Mouse (Mus musculus): ENCODE measurements at regions not wholly inside any gene's neighbourhood (a gene's known extent, or its start where the extent isn't known, plus 50 kb on each side); places are given as distances from the start of the nearest gene placed in this dataset.

- Histone ChIP-seq H3K36me3 (no peaks in the 10 kb centered on the region), H3K4me1 (replicated peaks) (peaks cover 23% of the 10 kb centered on the region), H3K4me2 (no peak overlapping the region), H3K9me3 (no peaks in the 10 kb centered on the region), H3K4me3 (no peak overlapping the region), H3K9ac (no peak overlapping the region), H3K27me3 (no peaks in the 10 kb centered on the region), H3K27ac (replicated peaks) (no peak overlapping the region)
- no peak for ATAC-seq (ENCODE audit: low FRiP score, low read depth)
- 43% methylated on average over 3 of the region's 3 CpGs for WGBS
Measured at GRCm38 (mm10) chr17:85877426-85877825, 189.4 kb upstream of the Six2 start.

DNA sequence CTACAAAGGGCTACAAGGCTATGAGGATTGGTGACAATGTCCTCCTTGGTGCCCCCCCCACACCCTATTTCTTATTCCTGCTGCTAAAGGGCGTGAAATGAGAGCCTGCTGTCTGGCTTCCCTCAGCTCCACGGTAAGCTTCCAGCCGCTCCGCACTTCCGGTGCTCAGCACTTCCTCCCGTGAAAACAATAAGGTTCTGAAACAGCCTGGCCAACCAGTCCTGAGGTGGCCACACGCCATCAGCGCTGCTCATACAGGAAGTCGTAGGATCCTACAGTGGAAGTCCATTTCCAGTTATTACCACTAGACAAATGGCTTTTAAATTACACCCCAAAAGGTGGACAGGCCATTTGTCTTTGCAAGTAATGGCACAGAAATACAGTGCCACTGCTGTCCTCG is 188.8 kb upstream of the Six2 start:
- 39% methylated on average over 10 of the region's 10 CpGs for WGBS
- H3K27me3 ChIP-seq, result no peaks in the 10 kb centered on the region
- no peak overlapping the region for H3K4me2 ChIP-seq
- ATAC-seq (ENCODE audit: low FRiP score, low read depth), result no peak
- H3K4me1 ChIP-seq (replicated peaks), result peaks cover 23% of the 10 kb centered on the region
- H3K4me3 ChIP-seq, result no peak overlapping the region
- no peaks in the 10 kb centered on the region for H3K36me3 ChIP-seq
- no peak overlapping the region for H3K27ac ChIP-seq (replicated peaks)
- H3K9me3 ChIP-seq, result no peaks in the 10 kb centered on the region
- no peak overlapping the region for H3K9ac ChIP-seq

GRCm38 (mm10) chr17:85873853-85874586 is 185.9 kb upstream of the Six2 start:
- H3K4me3 ChIP-seq, result no peak overlapping the region
- peak; percentile 69; the same call in 1 of the 2 replicates for ATAC-seq (ENCODE audit: low FRiP score, low read depth)
- WGBS, result 14% methylated on average over 13 of the region's 13 CpGs
- peak overlapping the region; percentile 44 for H3K4me2 ChIP-seq
- no peaks in the 10 kb centered on the region for H3K36me3 ChIP-seq
- 0 out of 2 replicates have a peak overlapping the region, but pooled peaks have one; percentile 44 for H3K27ac ChIP-seq (replicated peaks)
- no peaks in the 10 kb centered on the region for H3K27me3 ChIP-seq
- H3K4me1 ChIP-seq (replicated peaks), result peaks cover 23% of the 10 kb centered on the region
- H3K9ac ChIP-seq, result no peak overlapping the region
- H3K9me3 ChIP-seq, result no peaks in the 10 kb centered on the region

- H3K9me3 ChIP-seq, result no peaks in the 10 kb centered on the region
Measured at GRCm38 (mm10) chr17:85872903-85873413, 184.9 kb upstream of the Six2 start.

GRCm38 (mm10) chr17:85870406-85870805 is 182.3 kb upstream of the Six2 start:
- WGBS, result 70% methylated on average over 8 of the region's 8 CpGs
- ATAC-seq (ENCODE audit: low FRiP score, low read depth), result no peak
- no peak overlapping the region for H3K4me3 ChIP-seq

More at GRCm38 (mm10) chr17:85872903-85873413, 184.9 kb upstream of the Six2 start:
- no peak overlapping the region for H3K9ac ChIP-seq
- H3K36me3 ChIP-seq, result no peaks in the 10 kb centered on the region
- no peaks in the 10 kb centered on the region for H3K27me3 ChIP-seq
- WGBS, result 66% methylated on average over 6 of the region's 6 CpGs
- peaks cover 23% of the 10 kb centered on the region for H3K4me1 ChIP-seq (replicated peaks)
- no peak for ATAC-seq (ENCODE audit: low FRiP score, low read depth)
- no peak overlapping the region for H3K4me2 ChIP-seq
- no peak overlapping the region for H3K27ac ChIP-seq (replicated peaks)
- H3K4me3 ChIP-seq, result no peak overlapping the region

DNA sequence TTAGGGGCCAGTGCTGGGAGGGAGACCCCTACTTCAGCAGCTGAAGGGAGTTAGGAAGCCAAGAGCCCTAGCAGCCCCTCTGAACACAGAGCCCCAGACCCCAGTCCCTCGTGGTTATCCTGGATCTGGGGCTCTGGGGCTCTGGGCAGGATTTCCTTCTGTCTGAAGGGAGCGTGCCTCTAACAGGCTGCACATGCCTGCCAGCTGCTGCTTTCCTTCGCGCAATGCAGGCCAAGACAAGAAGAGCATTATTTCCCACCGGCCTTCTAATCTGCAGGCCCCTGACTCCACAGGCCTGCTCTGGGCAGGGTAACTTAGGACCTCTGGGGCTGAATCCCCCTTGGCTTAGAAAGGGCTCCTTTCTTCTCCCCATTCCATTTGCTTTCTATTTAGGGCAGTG is 181.1 kb upstream of the Six2 start:
- Histone ChIP-seq H3K27ac (replicated peaks) (no peak overlapping the region), H3K4me3 (no peak overlapping the region)

More at GRCm38 (mm10) chr17:85870406-85870805, 182.3 kb upstream of the Six2 start:
- no peaks in the 10 kb centered on the region for H3K36me3 ChIP-seq
- no peak overlapping the region for H3K27ac ChIP-seq (replicated peaks)
- H3K9me3 ChIP-seq, result no peaks in the 10 kb centered on the region
- peaks cover 16% of the 10 kb centered on the region for H3K4me1 ChIP-seq (replicated peaks)
- H3K4me2 ChIP-seq, result no peak overlapping the region
- H3K9ac ChIP-seq, result no peak overlapping the region
- no peaks in the 10 kb centered on the region for H3K27me3 ChIP-seq

GRCm38 (mm10) chr17:85867945-85868616 is 180.0 kb upstream of the Six2 start:
- Histone ChIP-seq H3K9ac (no peak overlapping the region), H3K27me3 (no peaks in the 10 kb centered on the region), H3K4me1 (replicated peaks) (no peaks in the 10 kb centered on the region), H3K4me2 (no peak overlapping the region), H3K9me3 (no peaks in the 10 kb centered on the region), H3K27ac (replicated peaks) (no peak overlapping the region), H3K4me3 (no peak overlapping the region), H3K36me3 (no peaks in the 10 kb centered on the region)
- WGBS, result 86% methylated on average over 12 of the region's 12 CpGs
- ATAC-seq (ENCODE audit: low FRiP score, low read depth), result 0 out of 2 replicates have a peak, but pooled peaks have one; percentile 36

More for the DNA sequence above, 181.1 kb upstream of the Six2 start:
- Histone ChIP-seq H3K9ac (no peak overlapping the region), H3K4me1 (replicated peaks) (peaks cover 7% of the 10 kb centered on the region), H3K4me2 (no peak overlapping the region), H3K27me3 (no peaks in the 10 kb centered on the region), H3K36me3 (no peaks in the 10 kb centered on the region), H3K9me3 (no peaks in the 10 kb centered on the region)
- peak; percentile 45; the same call in 1 of the 2 replicates for ATAC-seq (ENCODE audit: low FRiP score, low read depth)
- WGBS, result 43% methylated on average over 5 of the region's 5 CpGs

- WGBS, result 79% methylated on average over 3 of the region's 3 CpGs
- Histone ChIP-seq H3K9me3 (no peaks in the 10 kb centered on the region), H3K4me3 (no peak overlapping the region), H3K4me2 (no peak overlapping the region), H3K27me3 (no peaks in the 10 kb centered on the region), H3K9ac (no peak overlapping the region), H3K27ac (replicated peaks) (no peak overlapping the region), H3K36me3 (no peaks in the 10 kb centered on the region), H3K4me1 (replicated peaks) (no peaks in the 10 kb centered on the region)
- no peak for ATAC-seq (ENCODE audit: low FRiP score, low read depth)
Measured at GRCm38 (mm10) chr17:85866581-85866980, 178.5 kb upstream of the Six2 start.

- Histone ChIP-seq H3K4me1 (replicated peaks) (no peaks in the 10 kb centered on the region), H3K27ac (replicated peaks) (no peak overlapping the region), H3K27me3 (no peaks in the 10 kb centered on the region), H3K9ac (no peak overlapping the region), H3K9me3 (no peaks in the 10 kb centered on the region), H3K36me3 (no peaks in the 10 kb centered on the region), H3K4me2 (no peak overlapping the region), H3K4me3 (no peak overlapping the region)
- no peak for ATAC-seq (ENCODE audit: low FRiP score, low read depth)
- 90% methylated on average over 4 of the region's 4 CpGs for WGBS
Measured at GRCm38 (mm10) chr17:85865940-85866339, 177.9 kb upstream of the Six2 start.

GRCm38 (mm10) chr17:85861328-85861727 is 173.3 kb upstream of the Six2 start:
- H3K4me3 ChIP-seq, result no peak overlapping the region
- no peaks in the 10 kb centered on the region for H3K9me3 ChIP-seq
- no peak overlapping the region for H3K27ac ChIP-seq (replicated peaks)
- WGBS, result 89% methylated on average over 9 of the region's 9 CpGs
- peaks cover 11% of the 10 kb centered on the region for H3K4me1 ChIP-seq (replicated peaks)
- no peaks in the 10 kb centered on the region for H3K27me3 ChIP-seq
- H3K36me3 ChIP-seq, result no peaks in the 10 kb centered on the region
- H3K9ac ChIP-seq, result no peak overlapping the region
- ATAC-seq (ENCODE audit: low FRiP score, low read depth), result no peak
- no peak overlapping the region for H3K4me2 ChIP-seq

GRCm38 (mm10) chr17:85860797-85861196 is 172.7 kb upstream of the Six2 start:
- no peak for ATAC-seq (ENCODE audit: low FRiP score, low read depth)
- H3K9ac ChIP-seq, result no peak overlapping the region
- no peak overlapping the region for H3K27ac ChIP-seq (replicated peaks)
- no peaks in the 10 kb centered on the region for H3K36me3 ChIP-seq
- no peaks in the 10 kb centered on the region for H3K27me3 ChIP-seq
- H3K4me2 ChIP-seq, result no peak overlapping the region
- WGBS, result 75% methylated on average over 4 of the region's 4 CpGs
- peaks cover 11% of the 10 kb centered on the region for H3K4me1 ChIP-seq (replicated peaks)
- no peaks in the 10 kb centered on the region for H3K9me3 ChIP-seq
- no peak overlapping the region for H3K4me3 ChIP-seq

DNA sequence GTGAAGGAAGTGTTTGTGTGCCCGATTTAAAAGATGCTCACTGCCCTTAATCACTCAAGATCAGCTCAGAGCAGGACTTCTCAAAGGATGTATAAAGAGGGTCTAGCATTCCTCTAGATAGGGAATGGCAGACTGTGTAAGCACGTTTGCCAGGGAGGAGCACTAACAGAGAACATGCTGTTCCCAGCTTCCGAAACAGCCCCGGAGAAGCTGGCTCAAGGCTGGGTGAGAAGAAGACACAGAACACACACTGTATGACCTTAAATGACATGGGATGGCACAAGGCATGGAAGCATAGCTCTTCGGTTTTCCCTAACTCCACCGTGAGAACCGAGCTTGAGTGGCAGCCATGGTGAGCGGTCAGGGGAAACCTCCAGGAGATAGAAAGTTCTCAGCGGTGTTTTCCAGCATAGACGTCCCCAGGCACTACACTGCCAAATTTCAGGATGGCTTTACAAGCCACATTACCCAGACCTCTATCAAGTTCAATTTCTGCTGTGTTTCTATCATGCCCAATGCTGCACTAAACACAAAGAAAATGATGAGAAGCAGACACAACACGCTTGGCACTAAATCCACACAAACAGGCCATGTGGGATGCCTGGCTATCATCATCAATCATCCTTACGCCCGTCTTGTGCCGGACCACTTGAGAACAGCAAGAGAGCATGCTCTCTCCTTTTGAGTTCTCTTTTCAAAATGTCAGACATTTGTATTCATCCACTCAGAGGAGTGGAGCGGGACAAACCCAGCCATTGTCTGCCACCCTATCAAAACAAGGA is 172.0 kb upstream of the Six2 start:
- Histone ChIP-seq H3K27me3 (no peaks in the 10 kb centered on the region), H3K4me2 (no peak overlapping the region), H3K27ac (replicated peaks) (no peak overlapping the region), H3K9me3 (no peaks in the 10 kb centered on the region), H3K36me3 (no peaks in the 10 kb centered on the region), H3K9ac (no peak overlapping the region), H3K4me3 (no peak overlapping the region), H3K4me1 (replicated peaks) (peaks cover 11% of the 10 kb centered on the region)
- 72% methylated on average over 15 of the region's 15 CpGs for WGBS
- no peak for ATAC-seq (ENCODE audit: low FRiP score, low read depth)
